Mouse (Mus musculus): ENCODE measurements around the gene Larp4. TPM values are rescaled to one million over a fixed set of nuclear protein-coding genes. Genes with fewer than 3 reads are reported as not detected.

The Larp4 gene
- total and polyA plus RNA-seq, 2 experiments: 32.7 to 40.5 TPM

DNA sequence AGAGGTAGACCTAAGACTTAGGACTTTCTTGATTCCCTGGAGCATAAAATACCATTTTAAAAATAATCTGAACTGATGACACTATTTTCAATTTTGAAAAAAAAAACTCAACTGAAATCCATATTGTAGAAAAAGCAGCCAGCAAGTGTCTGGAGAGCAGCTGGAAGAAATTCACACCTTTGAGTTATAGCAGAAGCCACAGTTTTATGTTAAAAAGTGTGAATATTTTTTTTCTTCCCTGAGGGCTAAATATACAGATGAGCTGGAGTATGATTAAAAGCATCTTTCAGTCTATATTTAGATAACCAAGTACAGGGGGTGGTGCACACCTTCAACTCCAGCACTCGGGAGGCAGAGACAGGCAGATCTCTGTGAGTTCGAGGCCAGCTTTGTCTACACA lies 60.0 kb downstream of the Larp4 start:
- no peak for TF ChIP-seq POLR2A (IDR thresholded peaks at IDR 0.05; ENCODE audit: extremely low read depth, insufficient read depth, low read length)
- no peak for TF ChIP-seq CTCF (IDR thresholded peaks at IDR 0.05; ENCODE audit: low read depth, low read length)
- DNase-seq (ENCODE audit: extremely low read depth, low read depth, low spot score): no peak
- 99% methylated on average over 2 of the region's 2 CpGs for WGBS

DNA sequence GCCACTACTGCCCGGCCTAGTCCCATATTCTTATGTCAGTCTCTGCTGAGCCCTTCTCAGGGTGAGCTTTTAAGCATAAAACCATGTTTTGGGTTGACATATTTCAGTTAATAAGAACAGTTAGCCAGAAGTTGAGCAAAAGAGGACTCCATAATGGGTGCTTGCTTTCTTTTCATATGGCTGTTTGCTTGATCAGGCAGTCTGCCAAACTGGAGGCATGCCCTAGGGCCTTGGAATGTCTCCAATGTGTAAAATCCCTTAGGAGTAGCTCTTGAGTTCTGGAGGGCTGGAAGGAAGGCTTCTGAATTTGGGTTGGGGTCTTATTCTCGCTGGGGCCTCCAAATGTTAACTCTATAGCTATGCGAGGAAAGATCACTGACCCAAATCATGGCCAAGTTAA lies 62.7 kb downstream of the Larp4 start:
- 92% methylated on average over 3 of the region's 3 CpGs for WGBS
- no peak for DNase-seq (ENCODE audit: extremely low read depth, low read depth, low spot score)
- TF ChIP-seq CTCF (IDR thresholded peaks at IDR 0.05; ENCODE audit: low read depth, low read length) (no peak), POLR2A (IDR thresholded peaks at IDR 0.05; ENCODE audit: extremely low read depth, insufficient read depth, low read length) (no peak)

More for the DNA sequence above, 60.0 kb downstream of the Larp4 start:
- Histone ChIP-seq H3K9ac (ENCODE audit: low read depth, low read length) (no peak overlapping the region), H3K27me3 (ENCODE audit: control insufficient read depth, insufficient read depth, low read length) (no peaks in the 10 kb centered on the region), H3K4me3 (ENCODE audit: insufficient read depth, low read depth, low read length) (no peak overlapping the region), H3K4me1 (ENCODE audit: control insufficient read depth, insufficient read depth, low read length) (no peaks in the 10 kb centered on the region), H3K27ac (replicated peaks; ENCODE audit: insufficient read depth, low read depth, low read length) (no peak overlapping the region), H3K36me3 (ENCODE audit: control insufficient read depth, insufficient read depth, low read length) (no peaks in the 10 kb centered on the region), H3K79me2 (ENCODE audit: control insufficient read depth, insufficient read depth, low read length) (no peaks in the 10 kb centered on the region)

DNA sequence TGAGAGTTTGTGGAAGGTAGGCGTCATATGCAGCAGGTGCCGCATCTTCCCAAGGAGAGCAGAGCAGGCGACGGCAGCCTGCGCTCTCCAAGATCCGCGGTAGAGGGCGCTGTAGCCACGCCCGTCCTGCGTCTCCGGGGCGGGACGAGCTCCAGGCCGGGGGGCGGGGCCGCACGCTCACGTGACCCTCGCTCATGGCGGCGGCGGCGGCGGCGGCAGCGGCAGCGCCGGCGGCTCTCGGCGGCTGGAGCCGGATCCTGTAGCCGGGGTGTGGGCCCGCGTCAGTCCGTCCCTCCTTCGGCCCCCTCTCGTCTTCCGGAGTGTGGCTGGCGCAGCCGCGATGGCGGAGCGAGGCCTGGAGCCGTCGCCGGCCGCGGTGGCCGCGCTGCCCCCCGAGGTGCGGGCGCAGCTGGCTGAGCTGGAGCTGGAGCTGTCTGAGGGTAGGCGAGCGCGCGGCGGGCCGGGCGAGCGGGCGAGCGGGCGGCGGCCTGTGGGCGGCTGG lies 68.7 kb downstream of the Larp4 start, which contains the start of gene Dip2b:
Gene Dip2b (plus strand): TSS at position 195 of the 502 bp plus-strand sequence.
- no peaks in the 10 kb centered on the region for H3K27me3 ChIP-seq (ENCODE audit: control insufficient read depth, insufficient read depth, low read length)
- peaks cover 14% of the 10 kb centered on the region for H3K79me2 ChIP-seq (ENCODE audit: control insufficient read depth, insufficient read depth, low read length)
- peak within 1 kb of the TSS; percentile 98 for H3K9ac ChIP-seq (ENCODE audit: low read depth, low read length)
- DNase-seq (ENCODE audit: extremely low read depth, low read depth, low spot score): peak; percentile 49
- WGBS: under 1% methylated on average over 58 of the region's 68 CpGs
- peak within 1 kb of the TSS; percentile 82 for H3K27ac ChIP-seq (replicated peaks; ENCODE audit: insufficient read depth, low read depth, low read length)
- peak within 1 kb of the TSS; percentile 94 for H3K4me3 ChIP-seq (ENCODE audit: insufficient read depth, low read depth, low read length)
- H3K4me1 ChIP-seq (ENCODE audit: control insufficient read depth, insufficient read depth, low read length): peaks cover 5% of the 10 kb centered on the region
- no peaks in the 10 kb centered on the region for H3K36me3 ChIP-seq (ENCODE audit: control insufficient read depth, insufficient read depth, low read length)
- TF ChIP-seq CTCF (IDR thresholded peaks at IDR 0.05; ENCODE audit: low read depth, low read length) (peak; percentile 96), POLR2A (IDR thresholded peaks at IDR 0.05; ENCODE audit: extremely low read depth, insufficient read depth, low read length) (0 out of 2 replicates have a peak, but pooled peaks have one; percentile 33)

More for the DNA sequence above, 62.7 kb downstream of the Larp4 start:
- Histone ChIP-seq H3K27ac (replicated peaks; ENCODE audit: insufficient read depth, low read depth, low read length) (no peak overlapping the region), H3K4me1 (ENCODE audit: control insufficient read depth, insufficient read depth, low read length) (no peaks in the 10 kb centered on the region), H3K79me2 (ENCODE audit: control insufficient read depth, insufficient read depth, low read length) (no peaks in the 10 kb centered on the region), H3K4me3 (ENCODE audit: insufficient read depth, low read depth, low read length) (no peak overlapping the region), H3K27me3 (ENCODE audit: control insufficient read depth, insufficient read depth, low read length) (no peaks in the 10 kb centered on the region), H3K9ac (ENCODE audit: low read depth, low read length) (no peak overlapping the region), H3K36me3 (ENCODE audit: control insufficient read depth, insufficient read depth, low read length) (no peaks in the 10 kb centered on the region)

GRCm38 (mm10) chr15:100039001-100039701 lies 69.3 kb downstream of the Larp4 start:
- Histone ChIP-seq H3K9ac (ENCODE audit: low read depth, low read length) (peak overlapping the region; percentile 98), H3K4me3 (ENCODE audit: insufficient read depth, low read depth, low read length) (peak overlapping the region; percentile 94), H3K27ac (replicated peaks; ENCODE audit: insufficient read depth, low read depth, low read length) (peak overlapping the region; percentile 82), H3K27me3 (ENCODE audit: control insufficient read depth, insufficient read depth, low read length) (no peaks in the 10 kb centered on the region), H3K4me1 (ENCODE audit: control insufficient read depth, insufficient read depth, low read length) (peaks cover 5% of the 10 kb centered on the region), H3K79me2 (ENCODE audit: control insufficient read depth, insufficient read depth, low read length) (peaks cover 18% of the 10 kb centered on the region), H3K36me3 (ENCODE audit: control insufficient read depth, insufficient read depth, low read length) (no peaks in the 10 kb centered on the region)
- TF ChIP-seq CTCF (IDR thresholded peaks at IDR 0.05; ENCODE audit: low read depth, low read length) (no peak), POLR2A (IDR thresholded peaks at IDR 0.05; ENCODE audit: extremely low read depth, insufficient read depth, low read length) (no peak)
- WGBS: under 1% methylated on average over 34 of the region's 36 CpGs
- peak; percentile 40 for DNase-seq (ENCODE audit: extremely low read depth, low read depth, low spot score)

DNA sequence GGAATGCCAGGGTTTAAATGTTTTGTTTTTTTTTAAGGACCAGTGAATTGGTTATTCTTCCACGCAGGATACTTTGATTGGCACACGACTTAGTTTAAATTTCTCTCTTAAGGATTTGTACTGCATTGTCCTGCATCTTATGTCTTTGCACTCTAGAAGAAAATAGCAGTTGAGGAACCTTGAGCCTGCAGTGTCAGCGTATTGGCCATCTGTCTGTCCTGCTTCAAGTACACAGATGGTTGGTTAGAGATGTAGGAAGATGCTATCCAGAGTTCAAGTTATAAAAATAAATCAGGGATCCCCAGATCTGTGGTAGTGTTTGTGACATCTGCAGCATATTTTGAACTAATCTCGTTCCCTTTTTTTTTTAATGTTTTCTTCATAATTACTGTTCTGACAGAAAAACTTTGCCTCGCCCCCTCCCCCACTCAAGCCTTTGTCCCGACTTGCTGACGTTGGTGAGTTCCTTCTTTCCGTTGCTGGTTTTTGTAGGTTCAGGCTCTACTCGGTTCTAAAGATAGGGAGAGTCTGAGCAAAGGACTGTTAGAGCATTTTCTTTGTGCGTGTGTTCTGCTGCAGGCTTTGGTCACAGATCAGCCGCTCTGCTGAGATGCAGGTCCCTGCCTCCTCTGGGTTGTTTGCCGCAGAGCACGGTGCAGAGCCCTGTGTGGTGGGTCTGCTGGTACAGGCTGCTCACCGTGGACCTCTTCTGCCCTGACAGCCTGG lies 70.8 kb downstream of the Larp4 start:
- H3K79me2 ChIP-seq (ENCODE audit: control insufficient read depth, insufficient read depth, low read length): peaks cover 28% of the 10 kb centered on the region
- no peak overlapping the region for H3K27ac ChIP-seq (replicated peaks; ENCODE audit: insufficient read depth, low read depth, low read length)
- no peak overlapping the region for H3K9ac ChIP-seq (ENCODE audit: low read depth, low read length)
- H3K4me1 ChIP-seq (ENCODE audit: control insufficient read depth, insufficient read depth, low read length): peaks cover 5% of the 10 kb centered on the region
- TF ChIP-seq CTCF (IDR thresholded peaks at IDR 0.05; ENCODE audit: low read depth, low read length) (no peak), POLR2A (IDR thresholded peaks at IDR 0.05; ENCODE audit: extremely low read depth, insufficient read depth, low read length) (no peak)
- no peak overlapping the region for H3K4me3 ChIP-seq (ENCODE audit: insufficient read depth, low read depth, low read length)
- peak; percentile 34 for DNase-seq (ENCODE audit: extremely low read depth, low read depth, low spot score)
- H3K27me3 ChIP-seq (ENCODE audit: control insufficient read depth, insufficient read depth, low read length): no peaks in the 10 kb centered on the region
- WGBS: 53% methylated on average over 14 of the region's 14 CpGs
- H3K36me3 ChIP-seq (ENCODE audit: control insufficient read depth, insufficient read depth, low read length): no peaks in the 10 kb centered on the region

Measured in liver, adult 2 months (tissue).